Mouse (Mus musculus): Measurements from ENCODE around the gene Zmym4. TPM values are rescaled to one million over a fixed set of nuclear protein-coding genes. Genes with fewer than 3 reads are reported as not detected.

The Zmym4 gene
- total RNA-seq, 2 experiments from 2014 or later, result 0.84 to 2.2 TPM

DNA sequence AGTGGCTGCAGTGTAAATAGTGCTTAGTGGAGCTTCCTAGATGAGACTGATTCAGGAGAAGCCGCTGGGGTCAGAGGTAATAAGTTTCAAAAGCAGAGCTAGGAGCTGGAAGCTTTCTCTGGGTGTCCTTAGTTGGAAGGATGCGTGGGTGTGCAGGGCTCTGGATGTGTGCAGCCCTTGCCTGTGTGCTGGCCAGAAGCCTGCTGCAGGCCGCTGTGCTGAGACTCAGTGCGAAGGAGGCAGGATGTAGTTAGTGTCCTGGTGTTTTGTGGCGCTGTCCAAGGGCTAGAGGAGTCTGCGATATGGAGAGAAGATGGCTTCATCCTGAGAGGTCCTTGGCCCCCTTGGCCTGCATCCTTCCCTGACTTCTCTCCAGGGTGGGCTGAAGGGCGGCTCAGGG lies 129.1 kb downstream of the Zmym4 start:
- ATAC-seq (replicated peaks; ENCODE audit: low FRiP score, poor library complexity, severe bottlenecking), result no peak

GRCm38 (mm10) chr4:126831122-126831521 lies 136.8 kb downstream of the Zmym4 start:
- ATAC-seq (replicated peaks; ENCODE audit: low FRiP score, poor library complexity, severe bottlenecking), result no peak

- ATAC-seq (replicated peaks; ENCODE audit: low FRiP score, poor library complexity, severe bottlenecking), result no peak
Measured at GRCm38 (mm10) chr4:126823917-126824316, 144.0 kb downstream of the Zmym4 start.

GRCm38 (mm10) chr4:126822891-126823882 lies 144.7 kb downstream of the Zmym4 start:
- ATAC-seq (replicated peaks; ENCODE audit: low FRiP score, poor library complexity, severe bottlenecking), result no peak

GRCm38 (mm10) chr4:126814854-126815253 lies 153.1 kb downstream of the Zmym4 start:
- no peak for ATAC-seq (replicated peaks; ENCODE audit: low FRiP score, poor library complexity, severe bottlenecking)

- no peak for ATAC-seq (replicated peaks; ENCODE audit: low FRiP score, poor library complexity, severe bottlenecking)
Measured at GRCm38 (mm10) chr4:126813212-126813611, 154.7 kb downstream of the Zmym4 start.

Other genes starting within 250 kb of the Zmym4 start
- not detected in 2 replicates for gene Tfap2e, start 231.9 kb downstream of the Zmym4 start, total RNA-seq (2015; ENCODE audit: low replicate concordance)
- gene Tfap2e, start 231.9 kb downstream of the Zmym4 start, total RNA-seq (2017; ENCODE audit: low replicate concordance), result not detected in 2 replicates
- 1.1 and 1.3 TPM in 2 replicates for gene Ncdn, start 214.7 kb downstream of the Zmym4 start, total RNA-seq (2015; ENCODE audit: low replicate concordance)
- gene Ncdn, start 214.7 kb downstream of the Zmym4 start, total RNA-seq (2017; ENCODE audit: low replicate concordance), result 1.0 and 3.0 TPM in 2 replicates
- gene AU040320, start 214.6 kb downstream of the Zmym4 start, total RNA-seq (2015; ENCODE audit: low replicate concordance), result 11.3 and 24.5 TPM in 2 replicates
- gene AU040320, start 214.6 kb downstream of the Zmym4 start, total RNA-seq (2017; ENCODE audit: low replicate concordance), result 3.8 and 8.0 TPM in 2 replicates
- gene Sfpq, start 53.2 kb upstream of the Zmym4 start, total RNA-seq (2015; ENCODE audit: low replicate concordance), result 346 and 537 TPM in 2 replicates
- 851 and 884 TPM in 2 replicates for gene Sfpq, start 53.2 kb upstream of the Zmym4 start, total RNA-seq (2017; ENCODE audit: low replicate concordance)
- 8.4 and 17.3 TPM in 2 replicates for gene Zmym1, start 93.0 kb upstream of the Zmym4 start, total RNA-seq (2015; ENCODE audit: low replicate concordance)
- gene Zmym1, start 93.0 kb upstream of the Zmym4 start, total RNA-seq (2017; ENCODE audit: low replicate concordance), result 10.9 and 16.8 TPM in 2 replicates
- gene Zmym6, start 109.2 kb upstream of the Zmym4 start, total RNA-seq (2015; ENCODE audit: low replicate concordance), result 3.6 and 4.2 TPM in 2 replicates
- gene Zmym6, start 109.2 kb upstream of the Zmym4 start, total RNA-seq (2017; ENCODE audit: low replicate concordance), result 0.83 and 1.5 TPM in 2 replicates
- gene Tmem35b, start 155.6 kb upstream of the Zmym4 start, total RNA-seq (2015; ENCODE audit: low replicate concordance), result 4.3 and 11.3 TPM in 2 replicates
- gene Tmem35b, start 155.6 kb upstream of the Zmym4 start, total RNA-seq (2017; ENCODE audit: low replicate concordance), result 0.45 and 2.3 TPM in 2 replicates
- gene Dlgap3, start 201.1 kb upstream of the Zmym4 start, total RNA-seq (2015; ENCODE audit: low replicate concordance), result not detected in 2 replicates
- not detected in 2 replicates for gene Dlgap3, start 201.1 kb upstream of the Zmym4 start, total RNA-seq (2017; ENCODE audit: low replicate concordance)

Data from erythroid progenitor cell, adult 5-6 weeks (primary cell).